Mouse (Mus musculus) neural tube, embryonic 14.5 days (tissue): ENCODE data around the gene Fgfr2. TPM values are rescaled to one million over a fixed set of nuclear protein-coding genes. Genes with fewer than 3 reads are reported as not detected.

ENCODE experiments used
- ATAC-seq: fragments of 200-750 bp; cut with Nextera tagmentation; 2 replicates; pipeline ENCODE4 v1.8.0; 2017; ENCODE audit warnings: low read depth, mild to moderate bottlenecking, moderate TSS enrichment, moderate library complexity
- H3K27ac ChIP-seq: fragments of 300-500 bp; sonication (generic); 2 replicates; pipeline ENCODE4 v1.5.1; 2014; ENCODE audit warnings: low read depth, mild to moderate bottlenecking, control low read depth, low read length, moderate library complexity, mixed read lengths
- H3K27me3 ChIP-seq: fragments of 300-500 bp; sonication (generic); 2 replicates; pipeline ENCODE4 v1.6.1; 2014; ENCODE audit warnings: low read length; ENCODE audit not compliant: control insufficient read depth, insufficient read depth
- H3K36me3 ChIP-seq: fragments of 300-500 bp; sonication (generic); 2 replicates; pipeline ENCODE4 v1.6.1; 2014; ENCODE audit warnings: low read length, mixed read lengths; ENCODE audit not compliant: control insufficient read depth, insufficient read depth
- H3K4me1 ChIP-seq: fragments of 300-500 bp; sonication (generic); 2 replicates; pipeline ENCODE4 v1.6.1; 2014; ENCODE audit warnings: low read length; ENCODE audit not compliant: control insufficient read depth, insufficient read depth
- H3K4me2 ChIP-seq: fragments of 300-500 bp; sonication (generic); 2 replicates; pipeline ENCODE4 v1.6.1; 2014; ENCODE audit warnings: mild to moderate bottlenecking, low read depth, low read length, control low read depth
- H3K4me3 ChIP-seq: fragments of 300-500 bp; sonication (generic); 2 replicates; pipeline ENCODE4 v1.5.1; 2014; ENCODE audit warnings: low read depth, low read length, control low read depth, mixed read lengths
- H3K9ac ChIP-seq: fragments of 300-500 bp; sonication (generic); replicated peaks from 2 replicates; pipeline ENCODE4 v1.6.1; 2014; ENCODE audit warnings: low read depth, mild to moderate bottlenecking, control low read depth, low read length, mixed read lengths
- H3K9me3 ChIP-seq: fragments of 300-500 bp; sonication (generic); 2 replicates; pipeline ENCODE4 v1.6.1; 2016; ENCODE audit warnings: low read length; ENCODE audit not compliant: control insufficient read depth
- WGBS: fragments of 180-500 bp; shearing (Covaris S2); extraction: QIAGEN DNeasy Blood & Tissue Kit; methylation state at CpG from one replicate; pipeline ENCODE4 v1.1.7; 2014; 5-methylcytosine and 5-hydroxymethylcytosine counted together
- polyA plus RNA-seq: library from polyadenylated mRNA; unstranded; fragments of >200 nt; fragmentation: Nextera tagmentation; extraction: Ambion mirVana; gene quantifications from 2 replicates; pipeline ENCODE4 v1.2.1, GENCODE M21; 2014

Gene Fgfr2
- polyA plus RNA-seq, result 28.1 and 32.0 TPM in 2 replicates

DNA sequence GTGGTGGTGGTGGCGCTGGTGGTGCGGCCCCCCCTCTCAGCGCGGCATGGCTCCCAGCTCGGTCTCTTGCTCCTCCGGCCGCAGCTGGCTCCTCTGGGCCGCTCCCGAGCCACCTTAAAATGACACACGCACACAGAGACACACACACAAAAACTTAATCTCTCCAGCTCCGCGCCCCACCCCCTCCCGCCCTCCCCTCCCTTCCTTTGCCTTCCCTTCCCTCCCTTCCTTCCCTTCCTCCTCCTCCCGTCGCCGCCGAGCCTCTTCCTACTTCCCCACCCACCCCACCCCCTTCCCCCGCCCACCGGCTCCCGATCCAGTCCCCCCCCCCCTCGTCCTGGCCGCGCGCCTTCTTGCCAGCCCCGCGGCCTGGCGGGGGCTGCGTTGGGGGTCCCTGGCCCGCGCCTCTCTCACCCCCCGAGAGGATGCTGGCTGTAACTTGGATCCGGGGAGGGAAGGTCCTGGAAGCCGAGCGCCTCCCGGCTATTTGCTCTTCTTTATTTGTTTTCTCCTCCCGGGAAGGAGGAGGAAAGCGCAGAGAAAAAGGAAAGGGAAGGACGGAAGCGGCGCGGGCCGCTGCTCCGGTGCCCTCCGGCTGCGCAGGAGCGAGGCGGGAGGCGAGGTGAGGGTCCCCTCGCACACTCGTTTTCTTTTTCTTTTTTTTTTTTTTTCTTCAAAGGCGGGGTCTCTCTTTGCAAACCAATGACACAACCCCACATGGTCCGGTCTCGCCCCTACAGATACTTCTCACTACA is at the start of gene Fgfr2:
Gene Fgfr2 (minus strand): TSS at position 107 of the 755 bp plus-strand sequence.
- H3K9me3 ChIP-seq, result no peaks in the 10 kb centered on the region
- H3K9ac ChIP-seq, result peak within 1 kb of the TSS; percentile 84
- H3K4me2 ChIP-seq, result peak within 1 kb of the TSS; percentile 99
- H3K36me3 ChIP-seq, result no peaks in the 10 kb centered on the region
- H3K27ac ChIP-seq, result peak within 1 kb of the TSS; percentile 89
- peak; percentile 68 for ATAC-seq
- peak within 1 kb of the TSS; percentile 67 for H3K4me3 ChIP-seq
- H3K4me1 ChIP-seq, result peaks cover 28% of the 10 kb centered on the region
- no peaks in the 10 kb centered on the region for H3K27me3 ChIP-seq
- WGBS, result under 1% methylated on average over 32 of the region's 53 CpGs

DNA sequence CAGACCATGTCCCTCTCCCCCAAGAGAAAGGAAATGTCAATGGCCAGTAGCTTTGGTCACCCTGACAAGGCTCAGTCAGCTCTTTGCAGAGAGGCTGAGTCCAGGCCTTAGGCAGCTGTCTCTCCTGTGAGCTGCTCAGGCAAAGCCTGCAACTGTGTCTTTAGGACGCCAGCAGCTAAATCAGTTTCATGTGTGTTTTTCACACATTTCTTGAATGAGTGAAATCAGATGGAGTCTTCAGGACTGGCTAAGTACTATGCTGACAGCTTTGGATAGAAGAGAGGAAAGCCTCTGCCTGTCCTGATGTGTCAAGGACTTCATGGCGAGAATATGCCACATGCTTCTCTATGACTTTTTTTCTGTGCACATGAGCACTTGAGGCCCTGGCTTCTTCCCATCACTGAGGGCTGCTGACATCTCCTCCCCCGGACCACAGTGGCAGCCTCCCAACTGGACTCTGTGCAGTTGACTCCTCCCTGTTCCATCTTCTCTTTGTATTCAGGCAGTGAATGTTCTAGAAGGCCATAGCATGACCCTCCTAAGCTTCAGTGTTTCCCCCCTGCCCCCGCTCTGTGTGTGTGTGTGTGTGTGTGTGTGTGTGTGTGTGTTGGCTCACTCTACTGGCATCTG is 48.4 kb upstream of the Fgfr2 start:
- H3K27me3 ChIP-seq, result no peaks in the 10 kb centered on the region
- H3K9ac ChIP-seq, result no peak overlapping the region
- WGBS, result 89% methylated on average over 4 of the region's 4 CpGs
- no peaks in the 10 kb centered on the region for H3K4me1 ChIP-seq
- H3K4me2 ChIP-seq, result no peak overlapping the region
- H3K27ac ChIP-seq, result no peak overlapping the region
- no peaks in the 10 kb centered on the region for H3K9me3 ChIP-seq
- no peaks in the 10 kb centered on the region for H3K36me3 ChIP-seq
- no peak for ATAC-seq
- H3K4me3 ChIP-seq, result no peak overlapping the region

- ATAC-seq, result no peak
- Histone ChIP-seq H3K4me2 (no peak overlapping the region), H3K36me3 (no peaks in the 10 kb centered on the region), H3K27me3 (no peaks in the 10 kb centered on the region), H3K4me1 (0 out of 2 replicates have a peak, but pooled peaks cover 7% of the 10 kb centered on the region), H3K27ac (no peak overlapping the region), H3K4me3 (no peak overlapping the region), H3K9me3 (no peaks in the 10 kb centered on the region), H3K9ac (no peak overlapping the region)
- 64% methylated on average over 3 of the region's 3 CpGs for WGBS
These were observed 45.8 kb upstream of the Fgfr2 start for GRCm38 (mm10) chr7:133168928-133169327.

DNA sequence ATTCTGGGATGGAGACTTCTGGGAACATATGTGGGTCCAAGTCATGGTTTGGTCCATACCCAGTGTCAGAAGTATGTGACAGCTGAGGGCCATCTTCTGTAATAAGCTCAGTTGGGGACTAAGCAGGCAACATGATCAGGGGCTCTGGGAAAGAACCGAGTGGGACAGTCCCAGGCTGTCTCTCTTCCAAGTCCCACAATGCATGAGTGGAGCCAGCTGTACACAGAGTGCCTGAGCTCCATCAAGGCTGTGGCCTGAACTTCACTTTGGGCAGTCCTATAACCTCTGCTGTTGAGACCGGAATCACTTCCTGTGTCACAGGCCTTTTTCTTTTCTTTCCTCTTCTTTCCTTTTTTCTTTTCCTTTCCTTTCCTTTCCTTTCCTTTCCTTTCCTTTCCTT is 44.8 kb upstream of the Fgfr2 start:
- Histone ChIP-seq H3K27me3 (no peaks in the 10 kb centered on the region), H3K27ac (no peak overlapping the region), H3K4me3 (no peak overlapping the region), H3K9ac (no peak overlapping the region), H3K9me3 (no peaks in the 10 kb centered on the region), H3K4me1 (0 out of 2 replicates have a peak, but pooled peaks cover 7% of the 10 kb centered on the region), H3K36me3 (no peaks in the 10 kb centered on the region), H3K4me2 (no peak overlapping the region)
- WGBS, result 92% methylated on average over 2 of the region's 2 CpGs
- ATAC-seq, result no peak

GRCm38 (mm10) chr7:133164770-133165169 is 41.6 kb upstream of the Fgfr2 start:
- Histone ChIP-seq H3K27ac (no peak overlapping the region), H3K9me3 (no peaks in the 10 kb centered on the region), H3K9ac (no peak overlapping the region), H3K27me3 (no peaks in the 10 kb centered on the region), H3K4me1 (0 out of 2 replicates have a peak, but pooled peaks cover 7% of the 10 kb centered on the region), H3K4me3 (no peak overlapping the region), H3K36me3 (no peaks in the 10 kb centered on the region), H3K4me2 (no peak overlapping the region)
- ATAC-seq, result no peak
- WGBS, result 60% methylated on average over 2 of the region's 2 CpGs

GRCm38 (mm10) chr7:133163011-133163410 is 39.9 kb upstream of the Fgfr2 start:
- 68% methylated on average over 5 of the region's 5 CpGs for WGBS
- Histone ChIP-seq H3K4me1 (0 out of 2 replicates have a peak, but pooled peaks cover 7% of the 10 kb centered on the region), H3K4me2 (no peak overlapping the region), H3K36me3 (no peaks in the 10 kb centered on the region), H3K27me3 (no peaks in the 10 kb centered on the region), H3K4me3 (no peak overlapping the region), H3K27ac (no peak overlapping the region), H3K9me3 (no peaks in the 10 kb centered on the region), H3K9ac (no peak overlapping the region)
- ATAC-seq, result no peak

DNA sequence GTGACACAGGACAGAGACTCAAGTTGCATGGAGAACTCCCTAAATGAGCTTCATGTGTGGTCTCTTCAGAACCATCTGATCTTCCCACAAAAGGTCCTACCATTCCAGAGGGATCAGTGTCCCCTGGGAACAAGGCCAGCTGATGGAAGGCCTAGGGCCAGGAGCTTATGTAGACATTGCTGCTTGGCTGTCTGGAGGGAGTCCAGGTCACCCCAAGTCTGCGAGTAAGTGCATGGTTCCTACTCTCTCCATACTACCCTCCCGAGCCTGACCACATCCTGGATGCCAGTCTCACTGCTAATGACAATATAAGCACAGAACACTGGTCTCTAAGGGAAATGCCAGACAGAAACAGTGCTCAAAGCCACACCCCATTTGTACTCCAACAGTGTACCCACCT is 39.0 kb upstream of the Fgfr2 start:
- Histone ChIP-seq H3K9me3 (no peaks in the 10 kb centered on the region), H3K4me3 (no peak overlapping the region), H3K4me2 (no peak overlapping the region), H3K36me3 (no peaks in the 10 kb centered on the region), H3K27me3 (no peaks in the 10 kb centered on the region), H3K27ac (no peak overlapping the region), H3K4me1 (0 out of 2 replicates have a peak, but pooled peaks cover 7% of the 10 kb centered on the region), H3K9ac (no peak overlapping the region)
- ATAC-seq, result no peak
- 80% methylated on average over 2 of the region's 2 CpGs for WGBS

DNA sequence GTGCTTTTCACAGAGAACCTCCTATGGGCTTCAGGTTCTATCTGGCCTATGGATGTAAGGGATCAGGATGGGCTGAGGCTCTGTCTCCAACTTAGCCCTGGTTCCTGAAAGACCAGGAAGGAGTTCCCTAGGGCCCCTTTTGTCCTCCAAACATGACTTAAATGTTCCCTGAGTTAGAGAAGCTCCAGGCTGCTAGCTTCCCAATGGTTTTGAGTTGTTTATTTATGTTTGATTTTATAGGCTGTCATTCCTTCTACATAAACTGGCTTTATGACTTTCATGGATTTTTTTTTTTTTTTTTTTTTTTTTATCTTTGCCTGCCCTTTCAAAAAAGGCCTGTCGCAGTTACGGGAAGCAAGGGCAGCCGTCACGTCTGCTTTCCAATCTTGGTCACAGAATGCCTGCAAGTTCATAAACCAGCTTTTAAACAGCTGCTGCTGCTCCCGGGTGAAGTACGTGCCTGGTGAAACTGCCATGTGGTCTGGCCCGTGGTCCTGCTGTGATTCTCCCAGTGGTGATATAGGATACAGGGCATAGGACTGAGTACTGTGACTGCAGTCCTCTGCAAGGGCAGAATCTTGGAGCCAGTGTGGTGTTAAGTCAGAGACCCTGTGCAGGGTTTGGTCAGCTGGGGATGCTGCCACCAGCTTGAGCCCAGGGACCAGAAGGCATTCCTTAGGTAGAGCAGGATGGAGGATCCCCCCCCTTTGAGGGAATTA is 38.4 kb upstream of the Fgfr2 start:
- ATAC-seq, result no peak
- H3K9me3 ChIP-seq, result no peaks in the 10 kb centered on the region
- H3K9ac ChIP-seq, result no peak overlapping the region
- 0 out of 2 replicates have a peak, but pooled peaks cover 7% of the 10 kb centered on the region for H3K4me1 ChIP-seq
- 37% methylated on average over 7 of the region's 7 CpGs for WGBS
- H3K36me3 ChIP-seq, result no peaks in the 10 kb centered on the region
- H3K27me3 ChIP-seq, result no peaks in the 10 kb centered on the region
- H3K4me3 ChIP-seq, result no peak overlapping the region
- H3K4me2 ChIP-seq, result no peak overlapping the region
- no peak overlapping the region for H3K27ac ChIP-seq

- ATAC-seq, result no peak
- H3K36me3 ChIP-seq, result no peaks in the 10 kb centered on the region
- no peaks in the 10 kb centered on the region for H3K9me3 ChIP-seq
- no peak overlapping the region for H3K9ac ChIP-seq
- no peak overlapping the region for H3K27ac ChIP-seq
- H3K4me1 ChIP-seq, result 0 out of 2 replicates have a peak, but pooled peaks cover 4% of the 10 kb centered on the region
- 97% methylated on average over 3 of the region's 3 CpGs for WGBS
- no peaks in the 10 kb centered on the region for H3K27me3 ChIP-seq
- H3K4me2 ChIP-seq, result no peak overlapping the region
- H3K4me3 ChIP-seq, result no peak overlapping the region
These were observed 36.4 kb upstream of the Fgfr2 start for GRCm38 (mm10) chr7:133159519-133159918.
